Comparison of ENCODE assay signal across 8 mouse cellular contexts in genomic region chr16:76373671-76374091, GRCm38 (mm10). TPM values are rescaled to one million over a fixed set of nuclear protein-coding genes. Genes with fewer than 3 reads are reported as not detected.
A peak's percentile ranks its signal among the peaks of the same experiment; 100 is the strongest.
DNase-seq lines count a peak whose midpoint lies in the region; ATAC-seq and TF ChIP-seq lines count a peak whose summit lies in the region.

Nrip1 (minus strand) TSS chr16:76373827.

- H3K4me1 ChIP-seq in ES-E14 (ENCODE audit: control insufficient read depth in 2 of 2, insufficient read depth in 2 of 2, low read length in 2 of 2, poor library complexity in 1 of 2) = no peaks in the 10 kb centered on the region; a peak in 3 of 4 replicates
- peaks cover 10% of the 10 kb centered on the region for H3K4me1 ChIP-seq in bone marrow macrophage, adult 2 months (ENCODE audit: control insufficient read depth, insufficient read depth, low read length)
- H3K4me1 ChIP-seq in forebrain, embryonic 11.5 days (replicated peaks; ENCODE audit: control insufficient read depth, insufficient read depth, low read length) = peaks cover 2% of the 10 kb centered on the region; the same call in 1 of the 2 replicates
- H3K4me1 ChIP-seq in heart, embryonic 15.5 days (replicated peaks) = peaks cover 23% of the 10 kb centered on the region
- peaks cover 36% of the 10 kb centered on the region for H3K4me1 ChIP-seq in liver, embryonic 13.5 days (replicated peaks)

- 0% methylated on average over 9 of the region's 9 CpGs for WGBS in forebrain, embryonic 11.5 days
- WGBS in heart, embryonic 15.5 days = 0% methylated on average over 9 of the region's 9 CpGs
- 1% methylated on average over 9 of the region's 9 CpGs for WGBS in liver, embryonic 13.5 days (ENCODE audit: insufficient replicate concordance)

- H3K36me3 ChIP-seq in ES-E14 (ENCODE audit: control insufficient read depth, insufficient read depth, low read length, poor library complexity, severe bottlenecking) = no peaks in the 10 kb centered on the region
- no peaks in the 10 kb centered on the region for H3K36me3 ChIP-seq in forebrain, embryonic 11.5 days (ENCODE audit: control insufficient read depth, insufficient read depth, low read length)
- no peaks in the 10 kb centered on the region for H3K36me3 ChIP-seq in heart, embryonic 15.5 days
- H3K36me3 ChIP-seq in liver, embryonic 13.5 days = peaks cover 1% of the 10 kb centered on the region; the same call in 1 of the 2 replicates

- no peaks in the 10 kb centered on the region for H3K9me3 ChIP-seq in ES-E14 (ENCODE audit: control insufficient read depth, insufficient read depth, low read depth, low read length)
- no peaks in the 10 kb centered on the region for H3K9me3 ChIP-seq in forebrain, embryonic 11.5 days (ENCODE audit: control insufficient read depth, low read length)
- H3K9me3 ChIP-seq in heart, embryonic 15.5 days (replicated peaks) = no peaks in the 10 kb centered on the region
- no peaks in the 10 kb centered on the region for H3K9me3 ChIP-seq in liver, embryonic 13.5 days (replicated peaks)

- peak within 1 kb of the TSS; percentile 83 to 87 for H3K4me3 ChIP-seq in ES-E14 (ENCODE audit: insufficient read depth in 1 of 2, low read depth in 1 of 2, low read length in 2 of 2, poor library complexity in 1 of 2, severe bottlenecking in 1 of 2)
- H3K4me3 ChIP-seq in bone marrow macrophage, adult 2 months (ENCODE audit: insufficient read depth, low read length) = peak within 1 kb of the TSS; percentile 99
- H3K4me3 ChIP-seq in forebrain, embryonic 11.5 days (ENCODE audit: low read depth, low read length) = peak within 1 kb of the TSS; percentile 85
- peak within 1 kb of the TSS; percentile 83 for H3K4me3 ChIP-seq in heart, embryonic 15.5 days
- H3K4me3 ChIP-seq in liver, embryonic 13.5 days (replicated peaks) = peak within 1 kb of the TSS; percentile 96

- H3K9ac ChIP-seq in ES-E14 (ENCODE audit: insufficient read depth, low read depth, low read length, poor library complexity, severe bottlenecking) = peak within 1 kb of the TSS; percentile 88
- peak within 1 kb of the TSS; percentile 91 for H3K9ac ChIP-seq in forebrain, embryonic 11.5 days (ENCODE audit: low read length)
- H3K9ac ChIP-seq in heart, embryonic 15.5 days = peak within 1 kb of the TSS; percentile 84
- H3K9ac ChIP-seq in liver, embryonic 13.5 days = peak within 1 kb of the TSS; percentile 100

- no peak for DNase-seq in ES-E14 (ENCODE audit: low read depth, low spot score)
- peak; percentile 74 for DNase-seq in forebrain, embryonic 11.5 days (ENCODE audit: low spot score)
- DNase-seq in kidney, postnatal 25 days = peak; percentile 56 to 77
- DNase-seq in liver, embryonic 13.5 days = peak; percentile 25
- peak; percentile 77 for DNase-seq in naive thymus-derived CD4-positive, alpha-beta T cell, adult 2 months (ENCODE audit: low read depth)
- DNase-seq in thymus, postnatal 25 days = peak; percentile 57

- H3K27me3 ChIP-seq in forebrain, embryonic 11.5 days (ENCODE audit: control insufficient read depth, insufficient read depth, low read length) = no peaks in the 10 kb centered on the region
- H3K27me3 ChIP-seq in heart, embryonic 15.5 days = no peaks in the 10 kb centered on the region
- no peaks in the 10 kb centered on the region for H3K27me3 ChIP-seq in liver, embryonic 13.5 days

- peak within 1 kb of the TSS; percentile 70 for H3K4me2 ChIP-seq in forebrain, embryonic 11.5 days (ENCODE audit: low read depth, low read length, severe bottlenecking)
- H3K4me2 ChIP-seq in heart, embryonic 15.5 days = peak within 1 kb of the TSS; percentile 74
- peak within 1 kb of the TSS; percentile 94 for H3K4me2 ChIP-seq in liver, embryonic 13.5 days

- peak; percentile 11 for ATAC-seq in forebrain, embryonic 11.5 days (replicated peaks; ENCODE audit: low FRiP score)
- ATAC-seq in heart, embryonic 15.5 days (replicated peaks; ENCODE audit: insufficient number of reproducible peaks, insufficient read depth, low FRiP score, low read depth) = peak; percentile 14
- ATAC-seq in liver, embryonic 13.5 days (ENCODE audit: low read depth) = no peak

- no peak within 1 kb of the TSS for H3K27ac ChIP-seq in ES-E14 (ENCODE audit: insufficient read depth, low read depth, low read length, poor library complexity, severe bottlenecking)
- H3K27ac ChIP-seq in bone marrow macrophage, adult 2 months (ENCODE audit: insufficient read depth, low read depth, low read length) = peak within 1 kb of the TSS; percentile 77
- H3K27ac ChIP-seq in forebrain, embryonic 11.5 days (ENCODE audit: low read depth, low read length) = peak within 1 kb of the TSS; percentile 95
- H3K27ac ChIP-seq in heart, embryonic 15.5 days = peak within 1 kb of the TSS; percentile 99
- H3K27ac ChIP-seq in liver, embryonic 13.5 days = peak within 1 kb of the TSS; percentile 95

- no peak for TF ChIP-seq POLR2A in bone marrow macrophage, adult 2 months (IDR thresholded peaks at IDR 0.05; ENCODE audit: borderline replicate concordance, low read depth, low read length)

- TF ChIP-seq CTCF in bone marrow macrophage, adult 2 months (IDR thresholded peaks at IDR 0.05; ENCODE audit: low read depth, low read length) = no peak

- in situ Hi-C loops in ES-E14 (cut with MboI; ENCODE audit: low sequenced_read_pairs in 2 of 2, unreplicated experiment in 2 of 2) = no loop called here

TF ChIP-seq in ES-E14, 5 proteins besides CTCF, POLR2A, EP300 and RAD21:
- TF ChIP-seq MAFK (IDR thresholded peaks at IDR 0.05; ENCODE audit: insufficient read depth, low read depth, low read length) (no peak), HCFC1 (IDR thresholded peaks at IDR 0.05; ENCODE audit: borderline replicate concordance, insufficient read depth, low read length) (no peak), ZNF384 (IDR thresholded peaks at IDR 0.05; ENCODE audit: low read depth, low read length) (no peak), ZC3H11A (IDR thresholded peaks at IDR 0.05; ENCODE audit: borderline replicate concordance, low read depth, low read length) (no peak), CHD2 (IDR thresholded peaks at IDR 0.05; ENCODE audit: low read depth, low read length) (no peak)

RNA-seq across cellular contexts. Expression of gene Nrip1, which starts in this region (rescaled TPM):
- total RNA-seq in ES-E14 (2012; rRNA removed) = 8.4 and 11.8 TPM in 2 replicates
- polyA plus RNA-seq in bone marrow macrophage, adult 2 months (2012; ENCODE audit: insufficient read depth, insufficient read length, missing spikeins) = 9.2 and 9.6 TPM in 2 replicates
- polyA plus RNA-seq in forebrain, embryonic 11.5 days (2014; fragmentation: Nextera tagmentation; extraction: Ambion mirVana) = 29.4 and 30.6 TPM in 2 replicates
- 19.1 and 26.1 TPM in 2 replicates for polyA plus RNA-seq in heart, embryonic 15.5 days (2015; fragmentation: Nextera tagmentation; extraction: Ambion mirVana)
- 20.2 and 20.4 TPM in 2 replicates for polyA plus RNA-seq in liver, embryonic 13.5 days (2015; fragmentation: Nextera tagmentation; extraction: Ambion mirVana)
